Mouse (Mus musculus) stomach, embryonic 14.5 days (tissue): ENCODE measurements at regions not wholly inside any gene's neighbourhood (a gene's known extent, or its start where the extent isn't known, plus 50 kb on each side); places are given as distances from the start of the nearest gene placed in this dataset.
A peak's percentile ranks its signal among the peaks of the same experiment; 100 is the strongest.
"Not testable (repeated sequence)": the region's sequence is repeated elsewhere in the genome, so short reads cannot be mapped to it uniquely, and the experiment has no call there.

Experiments used
- ATAC-seq: fragments of 200-750 bp; cut with Nextera tagmentation; 2 replicates; pipeline ENCODE4 v1.8.0; 2017; ENCODE audit warnings: low read depth, moderate TSS enrichment; ENCODE audit not compliant: insufficient number of reproducible peaks, insufficient read depth, low FRiP score
- H3K27ac ChIP-seq: fragments of 300-500 bp; sonication (generic); 2 replicates; pipeline ENCODE4 v1.5.1; 2014; ENCODE audit warnings: mild to moderate bottlenecking, low read length, moderate library complexity, mixed read lengths
- H3K27me3 ChIP-seq: fragments of 300-500 bp; sonication (generic); 2 replicates; pipeline ENCODE4 v1.6.1; 2014; ENCODE audit warnings: low read length, control low read depth, mixed read lengths; ENCODE audit not compliant: control insufficient read depth, insufficient read depth
- H3K36me3 ChIP-seq: fragments of 300-500 bp; sonication (generic); 2 replicates; pipeline ENCODE4 v1.6.1; 2014; ENCODE audit warnings: mild to moderate bottlenecking, control low read depth, low read length, moderate library complexity, mixed read lengths; ENCODE audit not compliant: control insufficient read depth, insufficient read depth
- H3K4me1 ChIP-seq: fragments of 300-500 bp; sonication (generic); 2 replicates; pipeline ENCODE4 v1.6.1; 2014; ENCODE audit warnings: low read length, control low read depth, mixed read lengths; ENCODE audit not compliant: control insufficient read depth, insufficient read depth
- H3K4me2 ChIP-seq: fragments of 300-500 bp; sonication (generic); replicated peaks from 2 replicates; pipeline ENCODE4 v1.6.1; 2014; ENCODE audit warnings: low read depth, low read length, control low read depth
- H3K4me3 ChIP-seq: fragments of 300-500 bp; sonication (generic); 2 replicates; pipeline ENCODE4 v1.5.1; 2014; ENCODE audit warnings: low read depth, low read length, control low read depth
- H3K9ac ChIP-seq: fragments of 300-500 bp; sonication (generic); replicated peaks from 2 replicates; pipeline ENCODE4 v1.6.1; 2014; ENCODE audit warnings: low read depth, mild to moderate bottlenecking, control low read depth, low read length, moderate library complexity, mixed read lengths
- H3K9me3 ChIP-seq: fragments of 300-500 bp; sonication (generic); 2 replicates; pipeline ENCODE4 v1.6.1; 2016; ENCODE audit warnings: low read depth, low read length, control low read depth; ENCODE audit not compliant: control insufficient read depth
- WGBS: fragments of 180-500 bp; shearing (Covaris S2); extraction: QIAGEN DNeasy Blood & Tissue Kit; methylation state at CpG from one replicate; pipeline ENCODE4 v1.1.7; 2014; 5-methylcytosine and 5-hydroxymethylcytosine counted together

- Histone ChIP-seq H3K27ac (no peak overlapping the region), H3K9me3 (no peaks in the 10 kb centered on the region), H3K27me3 (no peaks in the 10 kb centered on the region), H3K4me3 (no peak overlapping the region), H3K36me3 (no peaks in the 10 kb centered on the region), H3K9ac (no peak overlapping the region), H3K4me1 (no peaks in the 10 kb centered on the region), H3K4me2 (no peak overlapping the region)
- 62% methylated on average over 6 of the region's 6 CpGs for WGBS
- ATAC-seq: no peak
Measured at GRCm38 (mm10) chr17:83061843-83062242, 153.2 kb upstream of the Pkdcc start.

- no peak for ATAC-seq
- 47% methylated on average over 4 of the region's 4 CpGs for WGBS
Measured at GRCm38 (mm10) chr17:83063848-83064247, 151.2 kb upstream of the Pkdcc start.

GRCm38 (mm10) chr17:83064376-83064775 lies 150.7 kb upstream of the Pkdcc start:
- H3K9me3 ChIP-seq, H3K36me3 ChIP-seq, H3K27me3 ChIP-seq, H3K4me1 ChIP-seq, H3K9ac ChIP-seq, H3K4me3 ChIP-seq, H3K27ac ChIP-seq, H3K4me2 ChIP-seq: not testable (repeated sequence)
- ATAC-seq: peak; percentile 33; the same call in 1 of the 2 replicates
- 29% methylated on average over 11 of the region's 12 CpGs for WGBS

More at GRCm38 (mm10) chr17:83063848-83064247, 151.2 kb upstream of the Pkdcc start:
- Histone ChIP-seq H3K9me3 (no peaks in the 10 kb centered on the region), H3K27ac (no peak overlapping the region), H3K9ac (no peak overlapping the region), H3K4me2 (no peak overlapping the region), H3K36me3 (no peaks in the 10 kb centered on the region), H3K27me3 (no peaks in the 10 kb centered on the region), H3K4me1 (no peaks in the 10 kb centered on the region), H3K4me3 (no peak overlapping the region)

- Histone ChIP-seq H3K9ac (no peak overlapping the region), H3K9me3 (no peaks in the 10 kb centered on the region), H3K27me3 (no peaks in the 10 kb centered on the region), H3K4me1 (peaks cover 12% of the 10 kb centered on the region), H3K4me3 (no peak overlapping the region), H3K4me2 (no peak overlapping the region), H3K27ac (no peak overlapping the region), H3K36me3 (no peaks in the 10 kb centered on the region)
- ATAC-seq: no peak
- WGBS: 68% methylated on average over 4 of the region's 4 CpGs
Measured at GRCm38 (mm10) chr17:83069246-83069645, 145.8 kb upstream of the Pkdcc start.

- Histone ChIP-seq H3K9ac (no peak overlapping the region), H3K27me3 (no peaks in the 10 kb centered on the region), H3K4me3 (no peak overlapping the region), H3K4me2 (no peak overlapping the region), H3K27ac (no peak overlapping the region; the same call in 1 of the 2 replicates), H3K9me3 (no peaks in the 10 kb centered on the region), H3K4me1 (peaks cover 17% of the 10 kb centered on the region), H3K36me3 (no peaks in the 10 kb centered on the region)
- ATAC-seq: no peak
- 53% methylated on average over 6 of the region's 6 CpGs for WGBS
Measured at GRCm38 (mm10) chr17:83071746-83072145, 143.3 kb upstream of the Pkdcc start.

GRCm38 (mm10) chr17:83072175-83072574 lies 142.9 kb upstream of the Pkdcc start:
- Histone ChIP-seq H3K36me3 (no peaks in the 10 kb centered on the region), H3K9ac (no peak overlapping the region), H3K27ac (0 out of 2 replicates have a peak overlapping the region, but pooled peaks have one; percentile 52), H3K4me3 (no peak overlapping the region), H3K9me3 (no peaks in the 10 kb centered on the region), H3K4me1 (peaks cover 17% of the 10 kb centered on the region), H3K27me3 (no peaks in the 10 kb centered on the region), H3K4me2 (no peak overlapping the region)
- peak; percentile 28; the same call in 1 of the 2 replicates for ATAC-seq
- WGBS: 31% methylated on average over 4 of the region's 4 CpGs

GRCm38 (mm10) chr17:83074893-83075292 lies 140.2 kb upstream of the Pkdcc start:
- 49% methylated on average over 5 of the region's 5 CpGs for WGBS

GRCm38 (mm10) chr17:83077737-83078600 lies 137.1 kb upstream of the Pkdcc start:
- Histone ChIP-seq H3K9me3 (no peaks in the 10 kb centered on the region), H3K27me3 (no peaks in the 10 kb centered on the region), H3K4me3 (no peak overlapping the region), H3K4me1 (peaks cover 29% of the 10 kb centered on the region), H3K9ac (no peak overlapping the region), H3K27ac (peak overlapping the region; percentile 67), H3K4me2 (no peak overlapping the region), H3K36me3 (no peaks in the 10 kb centered on the region)
- WGBS: 42% methylated on average over 17 of the region's 17 CpGs
- ATAC-seq: no peak

More at GRCm38 (mm10) chr17:83074893-83075292, 140.2 kb upstream of the Pkdcc start:
- H3K4me1 ChIP-seq: peaks cover 34% of the 10 kb centered on the region
- H3K27me3 ChIP-seq: no peaks in the 10 kb centered on the region
- no peaks in the 10 kb centered on the region for H3K9me3 ChIP-seq
- no peak overlapping the region for H3K4me2 ChIP-seq
- no peak overlapping the region for H3K4me3 ChIP-seq
- no peaks in the 10 kb centered on the region for H3K36me3 ChIP-seq
- H3K27ac ChIP-seq: no peak overlapping the region
- H3K9ac ChIP-seq: no peak overlapping the region
- no peak for ATAC-seq
